Mouse (Mus musculus): ENCODE measurements at regions not wholly inside any gene's neighbourhood (a gene's known extent, or its start where the extent isn't known, plus 50 kb on each side); places are given as distances from the start of the nearest gene placed in this dataset.

- Histone ChIP-seq H3K4me3 (ENCODE audit: low read length) (no peak overlapping the region), H3K9me3 (ENCODE audit: control insufficient read depth, low read length) (peaks cover 2% of the 10 kb centered on the region; the same call in 1 of the 2 replicates), H3K27ac (ENCODE audit: low read length) (no peak overlapping the region), H3K9ac (ENCODE audit: low read length) (no peak overlapping the region), H3K27me3 (ENCODE audit: control insufficient read depth, insufficient read depth, low read depth, low read length) (peaks cover 3% of the 10 kb centered on the region; the same call in 1 of the 2 replicates), H3K4me2 (ENCODE audit: low read depth, low read length) (no peak overlapping the region), H3K4me1 (replicated peaks; ENCODE audit: control insufficient read depth, insufficient read depth, low read length) (peaks cover 10% of the 10 kb centered on the region; the same call in 1 of the 2 replicates), H3K36me3 (ENCODE audit: control insufficient read depth, insufficient read depth, low read length) (no peaks in the 10 kb centered on the region)
- ATAC-seq (ENCODE audit: low read depth): no peak
- 83% methylated on average over 3 of the region's 3 CpGs for WGBS
Measured at GRCm38 (mm10) chr10:117568138-117568387, 61.2 kb upstream of the Cpm start.

- H3K27ac ChIP-seq (ENCODE audit: low read length): no peak overlapping the region
- no peaks in the 10 kb centered on the region for H3K36me3 ChIP-seq (ENCODE audit: control insufficient read depth, insufficient read depth, low read length)
- no peaks in the 10 kb centered on the region; the same call in 1 of the 2 replicates for H3K27me3 ChIP-seq (ENCODE audit: control insufficient read depth, insufficient read depth, low read depth, low read length)
- no peak for ATAC-seq (ENCODE audit: low read depth)
- no peak overlapping the region for H3K9ac ChIP-seq (ENCODE audit: low read length)
- H3K4me3 ChIP-seq (ENCODE audit: low read length): no peak overlapping the region
- peaks cover 10% of the 10 kb centered on the region; the same call in 1 of the 2 replicates for H3K4me1 ChIP-seq (replicated peaks; ENCODE audit: control insufficient read depth, insufficient read depth, low read length)
- peaks cover 2% of the 10 kb centered on the region; the same call in 1 of the 2 replicates for H3K9me3 ChIP-seq (ENCODE audit: control insufficient read depth, low read length)
- H3K4me2 ChIP-seq (ENCODE audit: low read depth, low read length): no peak overlapping the region
- WGBS: 88% methylated on average over 8 of the region's 8 CpGs
Measured at GRCm38 (mm10) chr10:117567379-117568137, 61.7 kb upstream of the Cpm start.

GRCm38 (mm10) chr10:117566648-117567378 lies 62.5 kb upstream of the Cpm start:
- no peak overlapping the region for H3K9ac ChIP-seq (ENCODE audit: low read length)
- H3K4me2 ChIP-seq (ENCODE audit: low read depth, low read length): no peak overlapping the region
- H3K27me3 ChIP-seq (ENCODE audit: control insufficient read depth, insufficient read depth, low read depth, low read length): no peaks in the 10 kb centered on the region
- ATAC-seq (ENCODE audit: low read depth): no peak
- H3K4me1 ChIP-seq (replicated peaks; ENCODE audit: control insufficient read depth, insufficient read depth, low read length): peaks cover 7% of the 10 kb centered on the region; the same call in 1 of the 2 replicates
- no peak overlapping the region for H3K4me3 ChIP-seq (ENCODE audit: low read length)
- no peaks in the 10 kb centered on the region for H3K36me3 ChIP-seq (ENCODE audit: control insufficient read depth, insufficient read depth, low read length)
- H3K27ac ChIP-seq (ENCODE audit: low read length): no peak overlapping the region
- H3K9me3 ChIP-seq (ENCODE audit: control insufficient read depth, low read length): peaks cover 2% of the 10 kb centered on the region; the same call in 1 of the 2 replicates
- WGBS: 80% methylated on average over 8 of the region's 8 CpGs

GRCm38 (mm10) chr10:117566204-117566603 lies 63.1 kb upstream of the Cpm start:
- Histone ChIP-seq H3K36me3 (ENCODE audit: control insufficient read depth, insufficient read depth, low read length) (no peaks in the 10 kb centered on the region), H3K4me1 (replicated peaks; ENCODE audit: control insufficient read depth, insufficient read depth, low read length) (peaks cover 4% of the 10 kb centered on the region; the same call in 1 of the 2 replicates), H3K4me3 (ENCODE audit: low read length) (no peak overlapping the region), H3K9ac (ENCODE audit: low read length) (no peak overlapping the region), H3K27ac (ENCODE audit: low read length) (no peak overlapping the region), H3K9me3 (ENCODE audit: control insufficient read depth, low read length) (peaks cover 2% of the 10 kb centered on the region; the same call in 1 of the 2 replicates), H3K27me3 (ENCODE audit: control insufficient read depth, insufficient read depth, low read depth, low read length) (no peaks in the 10 kb centered on the region), H3K4me2 (ENCODE audit: low read depth, low read length) (no peak overlapping the region)
- WGBS: 84% methylated on average over 3 of the region's 3 CpGs
- ATAC-seq (ENCODE audit: low read depth): no peak

GRCm38 (mm10) chr10:117565529-117566086 lies 63.7 kb upstream of the Cpm start:
- Histone ChIP-seq H3K27ac (ENCODE audit: low read length) (no peak overlapping the region), H3K36me3 (ENCODE audit: control insufficient read depth, insufficient read depth, low read length) (no peaks in the 10 kb centered on the region), H3K4me2 (ENCODE audit: low read depth, low read length) (no peak overlapping the region), H3K4me3 (ENCODE audit: low read length) (no peak overlapping the region), H3K27me3 (ENCODE audit: control insufficient read depth, insufficient read depth, low read depth, low read length) (no peaks in the 10 kb centered on the region), H3K4me1 (replicated peaks; ENCODE audit: control insufficient read depth, insufficient read depth, low read length) (no peaks in the 10 kb centered on the region), H3K9ac (ENCODE audit: low read length) (no peak overlapping the region), H3K9me3 (ENCODE audit: control insufficient read depth, low read length) (peaks cover 2% of the 10 kb centered on the region; the same call in 1 of the 2 replicates)
- 91% methylated on average over 4 of the region's 4 CpGs for WGBS
- no peak for ATAC-seq (ENCODE audit: low read depth)

GRCm38 (mm10) chr10:117565110-117565509 lies 64.2 kb upstream of the Cpm start:
- no peak overlapping the region for H3K27ac ChIP-seq (ENCODE audit: low read length)
- H3K4me1 ChIP-seq (replicated peaks; ENCODE audit: control insufficient read depth, insufficient read depth, low read length): no peaks in the 10 kb centered on the region
- H3K36me3 ChIP-seq (ENCODE audit: control insufficient read depth, insufficient read depth, low read length): no peaks in the 10 kb centered on the region
- H3K9ac ChIP-seq (ENCODE audit: low read length): no peak overlapping the region
- H3K27me3 ChIP-seq (ENCODE audit: control insufficient read depth, insufficient read depth, low read depth, low read length): no peaks in the 10 kb centered on the region
- ATAC-seq (ENCODE audit: low read depth): no peak
- H3K4me2 ChIP-seq (ENCODE audit: low read depth, low read length): no peak overlapping the region
- 96% methylated on average over 3 of the region's 3 CpGs for WGBS
- no peak overlapping the region for H3K4me3 ChIP-seq (ENCODE audit: low read length)
- peaks cover 2% of the 10 kb centered on the region; the same call in 1 of the 2 replicates for H3K9me3 ChIP-seq (ENCODE audit: control insufficient read depth, low read length)

GRCm38 (mm10) chr10:117564118-117565040 lies 64.9 kb upstream of the Cpm start:
- H3K27ac ChIP-seq (ENCODE audit: low read length): no peak overlapping the region
- 38% methylated on average over 12 of the region's 12 CpGs for WGBS
- H3K36me3 ChIP-seq (ENCODE audit: control insufficient read depth, insufficient read depth, low read length): no peaks in the 10 kb centered on the region
- no peak overlapping the region for H3K9ac ChIP-seq (ENCODE audit: low read length)
- H3K9me3 ChIP-seq (ENCODE audit: control insufficient read depth, low read length): peaks cover 2% of the 10 kb centered on the region; the same call in 1 of the 2 replicates
- H3K4me3 ChIP-seq (ENCODE audit: low read length): no peak overlapping the region
- H3K27me3 ChIP-seq (ENCODE audit: control insufficient read depth, insufficient read depth, low read depth, low read length): no peaks in the 10 kb centered on the region
- no peak overlapping the region for H3K4me2 ChIP-seq (ENCODE audit: low read depth, low read length)
- H3K4me1 ChIP-seq (replicated peaks; ENCODE audit: control insufficient read depth, insufficient read depth, low read length): no peaks in the 10 kb centered on the region
- ATAC-seq (ENCODE audit: low read depth): no peak

GRCm38 (mm10) chr10:117563429-117564117 lies 65.7 kb upstream of the Cpm start:
- Histone ChIP-seq H3K9ac (ENCODE audit: low read length) (no peak overlapping the region), H3K36me3 (ENCODE audit: control insufficient read depth, insufficient read depth, low read length) (no peaks in the 10 kb centered on the region), H3K9me3 (ENCODE audit: control insufficient read depth, low read length) (peaks cover 2% of the 10 kb centered on the region; the same call in 1 of the 2 replicates)

More at GRCm38 (mm10) chr10:117563429-117564117, 65.7 kb upstream of the Cpm start:
- Histone ChIP-seq H3K27me3 (ENCODE audit: control insufficient read depth, insufficient read depth, low read depth, low read length) (no peaks in the 10 kb centered on the region), H3K27ac (ENCODE audit: low read length) (no peak overlapping the region), H3K4me2 (ENCODE audit: low read depth, low read length) (no peak overlapping the region), H3K4me1 (replicated peaks; ENCODE audit: control insufficient read depth, insufficient read depth, low read length) (no peaks in the 10 kb centered on the region), H3K4me3 (ENCODE audit: low read length) (no peak overlapping the region)
- 0 out of 2 replicates have a peak, but pooled peaks have one; percentile 20 for ATAC-seq (ENCODE audit: low read depth)
- 53% methylated on average over 8 of the region's 8 CpGs for WGBS

Data from lung, embryonic 16.5 days (tissue).